Mouse (Mus musculus): ENCODE measurements around the gene Gsap. TPM values are rescaled to one million over a fixed set of nuclear protein-coding genes. Genes with fewer than 3 reads are reported as not detected.
A peak's percentile ranks its signal among the peaks of the same experiment; 100 is the strongest.
"Not testable (repeated sequence)": the region's sequence is repeated elsewhere in the genome, so short reads cannot be mapped to it uniquely, and the experiment has no call there.

The Gsap gene
- polyA plus RNA-seq, 1 experiment from 2014 or later, result 9.1 TPM

DNA sequence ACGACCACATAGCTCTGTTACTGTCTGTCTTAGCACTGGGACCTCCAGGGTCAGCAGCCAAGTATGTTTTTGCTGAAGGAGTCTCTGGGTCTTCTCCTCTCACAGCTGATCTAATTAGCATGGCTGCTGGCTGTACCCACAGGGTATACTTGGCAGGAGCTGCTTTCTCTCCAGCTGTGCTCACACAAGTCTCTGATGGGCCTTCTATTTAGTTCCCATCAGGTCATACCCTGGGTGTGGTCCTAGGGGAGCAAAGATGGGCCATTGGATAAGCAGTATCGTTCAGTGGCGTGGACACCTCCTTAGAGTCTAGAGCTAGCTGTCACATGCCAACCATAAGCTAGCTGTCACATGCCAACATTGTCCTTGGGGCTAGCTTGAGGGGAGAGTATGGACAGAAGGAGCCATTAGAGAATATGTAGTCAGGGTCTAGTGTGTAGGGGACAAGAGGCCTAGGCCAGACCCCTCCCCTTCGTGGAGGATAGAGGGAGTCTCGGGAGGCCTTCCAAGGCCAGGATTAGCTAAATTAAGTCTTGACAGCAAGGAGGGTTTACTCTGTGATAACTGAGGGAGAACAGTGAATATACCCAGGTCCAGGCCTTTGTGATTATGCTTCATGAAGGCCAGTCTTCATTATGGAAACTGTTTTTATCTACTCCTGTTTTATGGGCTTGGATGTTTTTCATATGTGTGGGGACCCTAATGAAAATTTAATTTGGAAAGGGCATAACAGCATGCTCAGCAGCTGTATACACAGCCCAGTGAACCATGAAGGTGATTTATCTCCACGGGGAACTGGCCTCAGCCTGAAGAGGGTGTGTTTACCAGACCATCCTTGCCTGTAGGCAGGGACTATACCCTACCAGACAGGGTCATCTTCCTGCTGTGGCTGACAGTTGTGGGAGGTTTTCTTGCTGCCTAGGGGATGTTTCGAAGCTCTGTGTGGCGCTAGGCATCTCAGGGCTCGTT is 85.6 kb downstream of the Gsap start:
- WGBS, result 26% methylated on average over 9 of the region's 9 CpGs
- H3K4me1 ChIP-seq (ENCODE audit: control insufficient read depth, insufficient read depth, low read length), result no peaks in the 10 kb centered on the region
- H3K4me2 ChIP-seq (ENCODE audit: low read length), result no peak overlapping the region
- H3K36me3 ChIP-seq (ENCODE audit: control insufficient read depth, insufficient read depth, low read length), result no peaks in the 10 kb centered on the region
- H3K27me3 ChIP-seq (ENCODE audit: control insufficient read depth, insufficient read depth, low read length), result no peaks in the 10 kb centered on the region
- no peak overlapping the region for H3K27ac ChIP-seq (replicated peaks; ENCODE audit: low read depth, low read length)
- H3K4me3 ChIP-seq (replicated peaks; ENCODE audit: low read depth, low read length), result no peak overlapping the region
- no peak overlapping the region for H3K9ac ChIP-seq (replicated peaks; ENCODE audit: low read length)
- no peaks in the 10 kb centered on the region for H3K9me3 ChIP-seq (ENCODE audit: control insufficient read depth, low read length)
- ATAC-seq (ENCODE audit: low FRiP score, low TSS enrichment) (peak; percentile 53), DNase-seq (no peak)

DNA sequence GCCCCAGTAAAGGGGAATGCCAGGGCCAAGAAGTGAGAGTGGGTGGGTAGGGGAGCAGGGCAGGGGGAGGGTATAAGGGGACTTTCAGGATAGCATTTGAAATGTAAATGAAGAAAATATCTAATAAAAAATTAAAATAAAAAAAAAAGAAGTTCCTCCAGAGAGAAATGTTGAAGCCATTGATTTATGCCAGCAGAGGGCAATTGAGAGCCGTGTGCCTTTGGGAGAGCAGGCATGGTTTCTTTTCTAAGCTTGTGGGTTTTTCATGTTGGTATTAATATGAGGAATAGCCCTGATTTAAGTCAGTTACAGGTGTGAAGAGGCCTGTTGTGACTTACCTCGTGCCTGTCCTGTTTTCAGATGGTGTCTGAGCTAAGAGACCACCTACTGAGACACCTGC is 91.6 kb downstream of the Gsap start:
- not testable (repeated sequence) for H3K36me3 ChIP-seq (ENCODE audit: control insufficient read depth, insufficient read depth, low read length); DNase-seq; H3K4me2 ChIP-seq (ENCODE audit: low read length); H3K9ac ChIP-seq (replicated peaks; ENCODE audit: low read length); H3K27ac ChIP-seq (replicated peaks; ENCODE audit: low read depth, low read length); H3K9me3 ChIP-seq (ENCODE audit: control insufficient read depth, low read length); H3K4me1 ChIP-seq (ENCODE audit: control insufficient read depth, insufficient read depth, low read length); ATAC-seq (ENCODE audit: low FRiP score, low TSS enrichment); H3K4me3 ChIP-seq (replicated peaks; ENCODE audit: low read depth, low read length); H3K27me3 ChIP-seq (ENCODE audit: control insufficient read depth, insufficient read depth, low read length)
- WGBS, result 58% methylated on average over 2 of the region's 2 CpGs

DNA sequence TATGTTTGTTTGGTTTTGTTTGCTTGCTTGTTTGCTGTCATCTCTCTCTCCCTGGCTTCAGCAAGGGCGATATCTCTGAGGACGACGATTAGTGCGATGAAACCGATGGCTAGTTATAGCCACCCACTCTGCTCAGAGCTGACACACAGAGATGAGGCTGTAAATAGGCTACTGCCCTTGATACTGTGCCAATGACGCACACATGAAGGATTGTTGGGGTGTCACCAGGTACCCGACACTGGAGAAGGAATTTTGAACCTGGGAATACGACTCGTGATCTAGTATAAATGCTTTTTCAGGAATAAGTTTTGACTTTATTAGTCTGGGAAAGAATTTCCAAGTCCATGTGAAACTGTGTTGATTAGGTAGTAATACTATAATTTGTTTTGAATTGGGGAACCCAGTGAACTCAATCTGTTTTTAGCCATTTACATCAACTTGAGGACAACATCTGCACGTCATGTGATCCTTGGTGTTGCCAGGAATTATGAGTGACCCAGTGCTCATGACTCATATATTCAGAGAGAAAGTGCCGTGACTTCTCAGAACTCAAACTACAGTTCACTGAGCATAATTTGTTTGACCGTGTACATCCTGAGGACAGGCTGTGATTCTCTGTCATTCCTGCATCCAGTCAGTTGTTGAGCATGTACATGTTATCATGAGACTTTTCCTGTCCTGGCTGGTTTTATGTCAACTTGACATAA is 97.5 kb downstream of the Gsap start:
- Histone ChIP-seq H3K9ac (replicated peaks; ENCODE audit: low read length) (no peak overlapping the region), H3K36me3 (ENCODE audit: control insufficient read depth, insufficient read depth, low read length) (no peaks in the 10 kb centered on the region), H3K4me2 (ENCODE audit: low read length) (no peak overlapping the region), H3K27ac (replicated peaks; ENCODE audit: low read depth, low read length) (no peak overlapping the region), H3K4me3 (replicated peaks; ENCODE audit: low read depth, low read length) (no peak overlapping the region), H3K9me3 (ENCODE audit: control insufficient read depth, low read length) (no peaks in the 10 kb centered on the region), H3K4me1 (ENCODE audit: control insufficient read depth, insufficient read depth, low read length) (no peaks in the 10 kb centered on the region), H3K27me3 (ENCODE audit: control insufficient read depth, insufficient read depth, low read length) (no peaks in the 10 kb centered on the region)
- 93% methylated on average over 12 of the region's 12 CpGs for WGBS
- ATAC-seq (ENCODE audit: low FRiP score, low TSS enrichment), result no peak
- DNase-seq, result no peak

DNA sequence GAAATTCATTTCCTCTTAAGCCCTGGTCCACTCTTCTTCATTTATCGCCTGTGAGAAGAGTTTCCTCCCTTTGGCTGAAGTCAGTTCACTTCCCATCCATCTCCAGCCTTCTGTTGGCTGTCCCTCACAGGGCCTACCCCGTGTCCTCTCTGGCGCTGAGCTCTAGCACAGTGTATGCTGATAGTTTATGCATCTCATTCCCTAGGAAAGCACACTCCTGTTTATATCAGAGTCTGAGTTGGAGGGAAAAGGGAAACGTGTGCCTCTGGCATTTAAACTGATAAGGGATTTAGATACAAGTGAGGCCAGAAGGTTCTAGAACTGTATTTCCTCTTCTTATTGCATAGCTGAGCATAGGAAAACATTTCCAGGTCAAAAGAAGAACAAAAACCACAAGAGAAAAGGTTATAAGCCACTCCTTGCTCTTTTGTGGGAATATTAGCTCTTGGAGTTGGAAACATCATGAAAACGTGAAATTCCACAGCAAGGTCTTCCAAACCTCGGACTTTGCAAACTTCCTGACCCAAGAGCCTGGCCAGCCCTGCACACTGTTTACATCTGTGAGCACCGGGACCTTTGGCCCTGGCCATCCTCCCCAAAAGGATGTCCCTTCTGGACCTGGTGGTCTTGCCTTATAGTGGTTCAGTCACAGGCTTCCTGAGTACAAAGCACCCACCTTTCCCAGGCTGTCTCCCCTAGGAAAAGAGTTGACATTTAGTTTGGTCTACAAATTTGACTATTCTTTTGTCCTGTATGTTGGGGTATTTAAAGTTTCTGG is 102.8 kb downstream of the Gsap start:
- Histone ChIP-seq H3K27ac (replicated peaks; ENCODE audit: low read depth, low read length) (no peak overlapping the region), H3K9ac (replicated peaks; ENCODE audit: low read length) (no peak overlapping the region), H3K4me2 (ENCODE audit: low read length) (no peak overlapping the region), H3K4me3 (replicated peaks; ENCODE audit: low read depth, low read length) (no peak overlapping the region), H3K27me3 (ENCODE audit: control insufficient read depth, insufficient read depth, low read length) (no peaks in the 10 kb centered on the region), H3K4me1 (ENCODE audit: control insufficient read depth, insufficient read depth, low read length) (no peaks in the 10 kb centered on the region), H3K9me3 (ENCODE audit: control insufficient read depth, low read length) (no peaks in the 10 kb centered on the region), H3K36me3 (ENCODE audit: control insufficient read depth, insufficient read depth, low read length) (no peaks in the 10 kb centered on the region)
- DNase-seq, result no peak
- ATAC-seq (ENCODE audit: low FRiP score, low TSS enrichment), result no peak
- WGBS, result 88% methylated on average over 7 of the region's 7 CpGs

DNA sequence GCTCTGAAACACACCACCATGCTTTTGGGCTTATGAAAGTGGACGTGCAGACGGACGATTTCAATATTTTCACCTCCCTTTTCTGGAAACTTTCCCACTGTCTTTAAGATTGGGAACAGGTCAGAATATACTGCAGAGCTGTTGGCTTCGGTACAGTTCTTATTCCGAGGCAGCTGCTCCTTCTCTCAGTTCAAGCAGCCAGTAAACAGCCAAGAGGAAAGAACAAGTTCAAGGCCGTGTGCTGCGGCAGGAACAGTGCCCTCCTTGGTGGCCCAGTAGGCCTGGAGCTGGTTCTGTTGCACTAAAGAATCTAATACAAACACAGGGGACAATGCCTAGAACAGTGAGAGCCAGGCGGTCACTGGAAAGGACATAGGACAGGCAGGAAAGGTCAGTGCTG is 104.5 kb downstream of the Gsap start:
- no peak overlapping the region for H3K4me2 ChIP-seq (ENCODE audit: low read length)
- no peaks in the 10 kb centered on the region for H3K36me3 ChIP-seq (ENCODE audit: control insufficient read depth, insufficient read depth, low read length)
- no peaks in the 10 kb centered on the region for H3K4me1 ChIP-seq (ENCODE audit: control insufficient read depth, insufficient read depth, low read length)
- ATAC-seq (ENCODE audit: low FRiP score, low TSS enrichment), result no peak
- H3K9me3 ChIP-seq (ENCODE audit: control insufficient read depth, low read length), result no peaks in the 10 kb centered on the region
- no peak overlapping the region for H3K27ac ChIP-seq (replicated peaks; ENCODE audit: low read depth, low read length)
- H3K4me3 ChIP-seq (replicated peaks; ENCODE audit: low read depth, low read length), result no peak overlapping the region
- 89% methylated on average over 8 of the region's 8 CpGs for WGBS
- DNase-seq, result no peak
- H3K9ac ChIP-seq (replicated peaks; ENCODE audit: low read length), result no peak overlapping the region
- no peaks in the 10 kb centered on the region for H3K27me3 ChIP-seq (ENCODE audit: control insufficient read depth, insufficient read depth, low read length)

DNA sequence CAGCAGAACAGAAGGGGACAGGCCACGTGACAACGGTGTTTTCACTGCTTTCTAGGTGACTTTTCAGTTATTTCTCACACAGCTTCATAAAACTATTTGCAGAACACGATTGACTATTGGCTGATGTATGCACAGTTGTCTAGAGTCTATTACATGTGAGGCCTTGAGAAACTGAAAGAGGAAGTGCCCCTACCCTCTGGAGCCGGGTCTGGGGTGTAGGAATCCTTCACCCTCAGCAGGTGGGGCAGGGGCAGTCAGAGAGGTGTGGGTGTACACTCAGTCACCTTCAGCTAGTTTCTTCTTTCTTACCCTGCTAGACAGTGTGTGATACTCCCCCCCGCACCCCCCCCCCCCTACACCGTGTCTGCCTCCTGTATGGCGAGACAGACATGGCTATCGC is 109.6 kb downstream of the Gsap start:
- no peak overlapping the region for H3K9ac ChIP-seq (replicated peaks; ENCODE audit: low read length)
- no peaks in the 10 kb centered on the region for H3K9me3 ChIP-seq (ENCODE audit: control insufficient read depth, low read length)
- 89% methylated on average over 8 of the region's 8 CpGs for WGBS
- no peak overlapping the region for H3K4me2 ChIP-seq (ENCODE audit: low read length)
- no peak overlapping the region for H3K27ac ChIP-seq (replicated peaks; ENCODE audit: low read depth, low read length)
- H3K27me3 ChIP-seq (ENCODE audit: control insufficient read depth, insufficient read depth, low read length), result no peaks in the 10 kb centered on the region
- no peak for ATAC-seq (ENCODE audit: low FRiP score, low TSS enrichment)
- H3K36me3 ChIP-seq (ENCODE audit: control insufficient read depth, insufficient read depth, low read length), result no peaks in the 10 kb centered on the region
- no peaks in the 10 kb centered on the region for H3K4me1 ChIP-seq (ENCODE audit: control insufficient read depth, insufficient read depth, low read length)
- H3K4me3 ChIP-seq (replicated peaks; ENCODE audit: low read depth, low read length), result no peak overlapping the region
- DNase-seq, result no peak

DNA sequence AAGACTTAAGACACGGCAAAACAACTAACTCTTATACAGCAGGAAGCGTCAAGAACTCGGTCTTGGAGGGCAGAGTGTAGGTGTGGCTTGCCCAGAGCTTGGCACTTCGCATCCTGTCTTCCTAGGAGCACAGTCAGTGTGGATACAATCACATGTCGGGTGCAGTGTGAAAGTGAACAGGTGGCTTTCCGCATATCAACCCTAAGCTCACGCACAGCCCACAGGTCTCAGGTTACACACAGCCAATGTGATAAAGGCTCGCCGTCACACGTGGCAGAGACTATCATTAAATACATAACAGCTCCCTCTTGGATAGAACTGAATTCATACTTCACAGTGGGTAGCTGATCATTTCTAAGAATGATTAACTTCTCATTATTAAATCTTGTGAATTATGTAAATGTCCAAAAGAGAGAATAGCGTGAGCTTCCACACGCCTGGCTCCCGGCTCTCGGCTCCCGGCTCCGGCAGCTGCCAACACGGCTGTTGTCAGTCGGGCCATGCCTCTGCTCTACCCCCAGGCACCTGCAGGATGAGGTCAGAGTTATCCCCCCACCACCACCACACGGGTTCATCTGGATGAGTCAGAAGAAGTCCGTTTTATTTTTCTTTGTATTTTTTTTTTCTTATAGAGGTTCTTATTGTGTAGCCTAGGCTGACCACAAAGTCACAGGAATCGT is 113.2 kb downstream of the Gsap start:
- WGBS, result 85% methylated on average over 21 of the region's 21 CpGs
- Histone ChIP-seq H3K27ac (replicated peaks; ENCODE audit: low read depth, low read length) (no peak overlapping the region), H3K4me1 (ENCODE audit: control insufficient read depth, insufficient read depth, low read length) (no peaks in the 10 kb centered on the region), H3K4me2 (ENCODE audit: low read length) (no peak overlapping the region), H3K9ac (replicated peaks; ENCODE audit: low read length) (no peak overlapping the region), H3K36me3 (ENCODE audit: control insufficient read depth, insufficient read depth, low read length) (no peaks in the 10 kb centered on the region), H3K9me3 (ENCODE audit: control insufficient read depth, low read length) (no peaks in the 10 kb centered on the region), H3K27me3 (ENCODE audit: control insufficient read depth, insufficient read depth, low read length) (no peaks in the 10 kb centered on the region), H3K4me3 (replicated peaks; ENCODE audit: low read depth, low read length) (no peak overlapping the region)
- DNase-seq (no peak), ATAC-seq (ENCODE audit: low FRiP score, low TSS enrichment) (0 out of 2 replicates have a peak, but pooled peaks have one; percentile 20)

DNA sequence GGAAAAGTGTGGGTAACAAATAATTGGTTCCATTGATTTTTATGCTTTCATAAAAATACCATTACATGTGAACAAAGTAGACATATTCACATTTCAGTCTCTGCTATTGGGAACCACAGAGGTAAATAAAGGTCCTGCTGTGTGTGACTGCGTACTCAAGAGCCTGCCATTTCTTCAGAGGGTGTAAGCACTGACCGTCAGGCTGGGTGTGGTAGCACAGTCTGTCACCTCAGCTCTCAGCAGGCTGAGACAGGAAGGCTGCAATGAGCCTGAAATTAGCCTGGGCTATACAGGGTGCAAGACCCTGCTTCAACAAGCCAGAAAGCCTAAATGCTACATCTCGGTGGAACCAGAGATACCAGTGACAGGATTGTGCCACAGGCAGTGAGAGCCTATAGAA is 114.0 kb downstream of the Gsap start:
- no peaks in the 10 kb centered on the region for H3K27me3 ChIP-seq (ENCODE audit: control insufficient read depth, insufficient read depth, low read length)
- WGBS, result 95% methylated on average over 3 of the region's 3 CpGs
- H3K36me3 ChIP-seq (ENCODE audit: control insufficient read depth, insufficient read depth, low read length), result no peaks in the 10 kb centered on the region
- H3K27ac ChIP-seq (replicated peaks; ENCODE audit: low read depth, low read length), result no peak overlapping the region
- no peak overlapping the region for H3K9ac ChIP-seq (replicated peaks; ENCODE audit: low read length)
- H3K4me1 ChIP-seq (ENCODE audit: control insufficient read depth, insufficient read depth, low read length), result no peaks in the 10 kb centered on the region
- H3K9me3 ChIP-seq (ENCODE audit: control insufficient read depth, low read length), result no peaks in the 10 kb centered on the region
- H3K4me3 ChIP-seq (replicated peaks; ENCODE audit: low read depth, low read length), result no peak overlapping the region
- H3K4me2 ChIP-seq (ENCODE audit: low read length), result no peak overlapping the region
- ATAC-seq (ENCODE audit: low FRiP score, low TSS enrichment) (no peak), DNase-seq (no peak)
